Mouse (Mus musculus): ENCODE results near the gene Ezr. TPM values are rescaled to one million over a fixed set of nuclear protein-coding genes. Genes with fewer than 3 reads are reported as not detected.
A peak's percentile ranks its signal among the peaks of the same experiment; 100 is the strongest.

Ezr gene
- 232 and 235 TPM in 2 replicates for polyA plus RNA-seq (2015; fragmentation: Nextera tagmentation; extraction: Ambion mirVana)

GRCm38 (mm10) chr17:6782611-6783005 is at the start of gene Ezr:
TSS of gene Ezr (minus strand) at chr17:6782784.
- peak within 1 kb of the TSS; percentile 86 for H3K4me3 ChIP-seq (replicated peaks)
- ATAC-seq, result peak; percentile 88
- under 1% methylated on average over 52 of the region's 52 CpGs for WGBS

GRCm38 (mm10) chr17:6830004-6830592 is 47.5 kb upstream of the Ezr start:
- H3K4me2 ChIP-seq (replicated peaks), result no peak overlapping the region
- H3K36me3 ChIP-seq, result no peaks in the 10 kb centered on the region
- no peak overlapping the region for H3K9ac ChIP-seq
- no peak overlapping the region for H3K4me3 ChIP-seq (replicated peaks)
- no peak overlapping the region for H3K27ac ChIP-seq
- WGBS, result 56% methylated on average over 1 of the region's 1 CpGs
- no peak for ATAC-seq
- no peaks in the 10 kb centered on the region for H3K9me3 ChIP-seq
- H3K27me3 ChIP-seq (replicated peaks), result no peaks in the 10 kb centered on the region
- 0 out of 2 replicates have a peak, but pooled peaks cover 9% of the 10 kb centered on the region for H3K4me1 ChIP-seq (replicated peaks)

More at GRCm38 (mm10) chr17:6782611-6783005, at the start of gene Ezr:
- Histone ChIP-seq H3K27me3 (replicated peaks) (no peaks in the 10 kb centered on the region), H3K9me3 (no peaks in the 10 kb centered on the region), H3K27ac (peak within 1 kb of the TSS; percentile 96), H3K36me3 (no peaks in the 10 kb centered on the region), H3K9ac (peak within 1 kb of the TSS; percentile 81), H3K4me1 (replicated peaks) (peaks cover 17% of the 10 kb centered on the region), H3K4me2 (replicated peaks) (peak within 1 kb of the TSS; percentile 79)

DNA sequence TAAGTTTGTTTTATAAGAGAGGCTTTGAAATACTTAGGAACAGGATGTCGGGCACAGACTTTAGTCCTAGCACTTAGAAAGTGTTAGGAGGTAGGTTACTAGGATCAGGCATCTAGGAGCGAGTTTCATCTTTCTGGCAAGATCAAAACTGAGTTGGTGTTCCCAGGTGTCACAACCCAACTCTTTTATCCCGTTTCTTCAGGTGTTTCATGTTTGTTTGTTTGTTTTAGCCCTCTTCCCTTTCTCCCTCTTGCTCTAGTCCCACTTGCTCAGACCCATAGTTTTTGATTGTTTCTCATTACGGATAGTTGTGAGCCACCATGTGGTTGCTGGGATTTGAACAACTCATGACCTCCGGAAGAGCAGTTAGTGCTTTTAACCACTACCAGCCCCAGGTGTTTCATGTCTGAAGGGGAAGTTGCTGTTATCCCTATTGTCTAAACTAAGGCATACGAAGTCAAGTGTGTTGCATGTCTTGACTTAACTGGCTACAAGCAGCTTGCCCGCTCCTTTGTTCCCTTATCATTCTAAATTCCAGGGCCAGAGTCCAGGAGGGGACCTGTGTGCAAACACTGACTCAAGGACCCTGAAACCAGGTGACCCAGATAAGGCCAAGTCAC is 46.1 kb upstream of the Ezr start:
- 0 out of 2 replicates have a peak, but pooled peaks cover 9% of the 10 kb centered on the region for H3K4me1 ChIP-seq (replicated peaks)
- H3K27me3 ChIP-seq (replicated peaks), result no peaks in the 10 kb centered on the region
- WGBS, result 46% methylated on average over 7 of the region's 7 CpGs
- H3K9ac ChIP-seq, result peak overlapping the region; percentile 67
- H3K9me3 ChIP-seq, result no peaks in the 10 kb centered on the region
- H3K27ac ChIP-seq, result peak overlapping the region; percentile 99
- H3K4me2 ChIP-seq (replicated peaks), result peak overlapping the region; percentile 82
- no peaks in the 10 kb centered on the region for H3K36me3 ChIP-seq
- peak; percentile 43 for ATAC-seq
- peak overlapping the region; percentile 57 for H3K4me3 ChIP-seq (replicated peaks)

DNA sequence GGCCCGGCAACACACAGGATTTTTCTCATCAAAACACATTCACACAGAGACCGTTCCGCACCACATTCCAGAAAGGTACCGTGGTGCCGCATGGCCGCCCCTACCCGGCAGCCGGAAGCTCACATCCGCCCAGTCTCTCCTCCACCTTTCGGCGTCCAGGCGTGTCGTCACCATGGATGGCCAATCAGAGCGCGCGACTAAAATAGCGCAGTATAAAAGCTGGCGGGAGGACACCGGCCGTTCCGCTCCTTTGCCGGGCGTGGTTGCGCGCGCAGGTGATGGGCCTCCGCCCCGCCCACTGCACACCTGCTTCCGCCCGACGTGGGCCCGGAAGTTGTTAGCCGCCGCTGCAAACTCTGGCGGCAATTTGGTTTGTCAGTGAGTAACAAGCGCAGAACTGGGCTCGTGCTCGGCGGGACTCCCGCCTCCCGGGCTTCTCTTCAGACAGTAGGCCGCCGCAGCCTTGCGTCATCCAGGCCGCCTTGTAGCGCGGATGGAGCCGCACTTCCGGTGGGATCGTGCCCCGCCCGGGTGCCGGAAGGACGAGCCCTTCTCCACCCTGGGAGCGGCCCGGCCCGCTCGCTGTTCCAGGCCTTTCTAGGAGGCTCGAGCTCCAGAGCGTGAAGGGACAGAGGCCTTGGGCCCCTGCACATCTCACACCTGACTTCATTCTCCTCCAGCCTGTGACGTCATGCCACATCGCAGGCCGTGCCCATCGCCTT is 45.3 kb upstream of the Ezr start:
- H3K27me3 ChIP-seq (replicated peaks), result no peaks in the 10 kb centered on the region
- H3K9ac ChIP-seq, result peak overlapping the region; percentile 67
- peak overlapping the region; percentile 82 for H3K4me2 ChIP-seq (replicated peaks)
- WGBS, result 1% methylated on average over 64 of the region's 64 CpGs
- H3K36me3 ChIP-seq, result no peaks in the 10 kb centered on the region
- H3K9me3 ChIP-seq, result no peaks in the 10 kb centered on the region
- peak; percentile 98 for ATAC-seq
- peak overlapping the region; percentile 57 for H3K4me3 ChIP-seq (replicated peaks)
- H3K27ac ChIP-seq, result peak overlapping the region; percentile 99
- H3K4me1 ChIP-seq (replicated peaks), result 0 out of 2 replicates have a peak, but pooled peaks cover 9% of the 10 kb centered on the region

DNA sequence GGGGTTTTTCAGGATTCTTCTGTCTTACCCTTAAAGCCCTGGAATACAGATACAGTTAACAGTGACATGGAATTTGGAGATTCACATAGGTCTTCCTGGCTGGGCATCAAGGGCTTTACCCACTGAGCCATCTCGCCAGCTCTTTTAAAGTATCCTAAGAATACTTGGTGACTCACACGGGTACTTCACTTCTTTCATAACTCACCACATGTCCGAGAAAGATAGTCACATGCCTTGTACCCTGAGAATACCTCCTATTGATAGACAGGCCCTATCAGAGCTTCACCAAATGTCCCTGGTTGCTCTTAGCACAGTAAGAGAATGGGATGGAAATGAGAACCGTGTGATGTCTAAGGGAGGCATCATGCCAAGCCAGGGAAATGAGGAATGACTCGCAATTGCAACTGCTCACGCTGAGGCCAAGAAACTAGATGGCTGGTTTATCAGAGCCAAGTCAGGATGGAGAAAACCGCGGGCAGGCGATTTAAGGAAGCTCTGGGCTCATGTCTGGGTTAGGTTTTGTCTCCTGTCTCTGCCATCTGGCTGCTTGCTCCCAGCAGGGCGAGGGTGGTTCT is 44.7 kb upstream of the Ezr start:
- no peaks in the 10 kb centered on the region for H3K9me3 ChIP-seq
- ATAC-seq, result peak; percentile 24; the same call in 1 of the 2 replicates
- H3K27me3 ChIP-seq (replicated peaks), result no peaks in the 10 kb centered on the region
- 0 out of 2 replicates have a peak, but pooled peaks cover 9% of the 10 kb centered on the region for H3K4me1 ChIP-seq (replicated peaks)
- 28% methylated on average over 10 of the region's 10 CpGs for WGBS
- H3K9ac ChIP-seq, result peak overlapping the region; percentile 47; the same call in 1 of the 2 replicates
- peak overlapping the region; percentile 57 for H3K4me3 ChIP-seq (replicated peaks)
- peak overlapping the region; percentile 82 for H3K4me2 ChIP-seq (replicated peaks)
- no peaks in the 10 kb centered on the region for H3K36me3 ChIP-seq
- peak overlapping the region; percentile 99 for H3K27ac ChIP-seq

- H3K9ac ChIP-seq, result no peak overlapping the region
- 73% methylated on average over 5 of the region's 5 CpGs for WGBS
- no peak overlapping the region for H3K4me2 ChIP-seq (replicated peaks)
- H3K4me1 ChIP-seq (replicated peaks), result peaks cover 15% of the 10 kb centered on the region
- no peak for ATAC-seq
- H3K4me3 ChIP-seq (replicated peaks), result no peak overlapping the region
- no peak overlapping the region for H3K27ac ChIP-seq
- no peaks in the 10 kb centered on the region for H3K36me3 ChIP-seq
- H3K27me3 ChIP-seq (replicated peaks), result no peaks in the 10 kb centered on the region
- no peaks in the 10 kb centered on the region for H3K9me3 ChIP-seq
Measured at GRCm38 (mm10) chr17:6816796-6817195, 34.2 kb upstream of the Ezr start.

DNA sequence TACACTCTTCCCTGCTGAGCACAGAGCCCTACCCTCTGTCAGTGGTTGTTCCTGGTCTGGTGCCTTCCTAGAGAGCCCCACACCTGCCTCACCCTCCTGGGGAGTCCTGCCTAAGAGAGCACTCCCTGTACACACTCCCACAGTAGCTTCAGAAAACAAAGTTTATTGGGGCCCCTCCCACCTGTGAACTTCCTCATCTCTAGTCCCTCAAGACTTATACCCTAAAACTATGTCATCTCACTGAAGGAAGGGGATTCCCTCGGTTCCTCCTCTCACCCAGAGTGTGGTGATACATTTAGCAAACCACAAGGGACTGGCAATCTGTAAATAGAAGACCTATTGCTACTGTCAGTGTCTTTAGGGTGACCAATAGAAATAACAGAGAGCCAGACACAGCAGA is 33.6 kb upstream of the Ezr start:
- H3K4me3 ChIP-seq (replicated peaks), result no peak overlapping the region
- no peaks in the 10 kb centered on the region for H3K9me3 ChIP-seq
- peaks cover 15% of the 10 kb centered on the region for H3K4me1 ChIP-seq (replicated peaks)
- no peak overlapping the region for H3K9ac ChIP-seq
- ATAC-seq, result peak; percentile 73
- WGBS, result 59% methylated on average over 1 of the region's 1 CpGs
- no peaks in the 10 kb centered on the region for H3K27me3 ChIP-seq (replicated peaks)
- no peaks in the 10 kb centered on the region for H3K36me3 ChIP-seq
- 0 out of 2 replicates have a peak overlapping the region, but pooled peaks have one; percentile 32 for H3K27ac ChIP-seq
- no peak overlapping the region for H3K4me2 ChIP-seq (replicated peaks)

GRCm38 (mm10) chr17:6814656-6815055 is 32.1 kb upstream of the Ezr start:
- Histone ChIP-seq H3K4me2 (replicated peaks) (no peak overlapping the region), H3K4me3 (replicated peaks) (no peak overlapping the region), H3K36me3 (no peaks in the 10 kb centered on the region), H3K9me3 (no peaks in the 10 kb centered on the region), H3K4me1 (replicated peaks) (peaks cover 15% of the 10 kb centered on the region), H3K9ac (no peak overlapping the region), H3K27me3 (replicated peaks) (no peaks in the 10 kb centered on the region), H3K27ac (peak overlapping the region; percentile 52; the same call in 1 of the 2 replicates)
- ATAC-seq, result peak; percentile 32
- 18% methylated on average over 4 of the region's 4 CpGs for WGBS

DNA sequence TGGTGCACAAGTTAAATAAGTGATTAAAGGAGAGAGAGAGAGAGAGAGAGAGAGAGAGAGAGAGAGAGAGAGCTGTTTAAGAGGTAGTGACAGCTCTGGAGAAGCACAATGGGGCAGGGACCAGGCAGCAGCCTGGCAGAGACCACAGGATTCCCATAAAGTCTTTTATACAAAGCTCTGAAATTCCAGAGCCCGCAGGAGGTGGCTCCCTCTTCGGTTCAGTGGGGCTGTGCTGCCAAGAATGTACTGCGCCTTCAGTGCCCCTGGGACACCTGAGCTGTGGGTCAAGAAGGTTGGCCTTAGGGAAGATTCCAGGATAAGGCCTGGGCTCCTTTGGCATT is 30.2 kb upstream of the Ezr start:
- H3K36me3 ChIP-seq, result no peaks in the 10 kb centered on the region
- H3K9ac ChIP-seq, result no peak overlapping the region
- 15% methylated on average over 3 of the region's 3 CpGs for WGBS
- no peaks in the 10 kb centered on the region for H3K27me3 ChIP-seq (replicated peaks)
- no peak overlapping the region for H3K4me3 ChIP-seq (replicated peaks)
- no peak overlapping the region for H3K4me2 ChIP-seq (replicated peaks)
- no peak for ATAC-seq
- H3K27ac ChIP-seq, result peak overlapping the region; percentile 60; the same call in 1 of the 2 replicates
- H3K4me1 ChIP-seq (replicated peaks), result peaks cover 19% of the 10 kb centered on the region
- no peaks in the 10 kb centered on the region for H3K9me3 ChIP-seq

DNA sequence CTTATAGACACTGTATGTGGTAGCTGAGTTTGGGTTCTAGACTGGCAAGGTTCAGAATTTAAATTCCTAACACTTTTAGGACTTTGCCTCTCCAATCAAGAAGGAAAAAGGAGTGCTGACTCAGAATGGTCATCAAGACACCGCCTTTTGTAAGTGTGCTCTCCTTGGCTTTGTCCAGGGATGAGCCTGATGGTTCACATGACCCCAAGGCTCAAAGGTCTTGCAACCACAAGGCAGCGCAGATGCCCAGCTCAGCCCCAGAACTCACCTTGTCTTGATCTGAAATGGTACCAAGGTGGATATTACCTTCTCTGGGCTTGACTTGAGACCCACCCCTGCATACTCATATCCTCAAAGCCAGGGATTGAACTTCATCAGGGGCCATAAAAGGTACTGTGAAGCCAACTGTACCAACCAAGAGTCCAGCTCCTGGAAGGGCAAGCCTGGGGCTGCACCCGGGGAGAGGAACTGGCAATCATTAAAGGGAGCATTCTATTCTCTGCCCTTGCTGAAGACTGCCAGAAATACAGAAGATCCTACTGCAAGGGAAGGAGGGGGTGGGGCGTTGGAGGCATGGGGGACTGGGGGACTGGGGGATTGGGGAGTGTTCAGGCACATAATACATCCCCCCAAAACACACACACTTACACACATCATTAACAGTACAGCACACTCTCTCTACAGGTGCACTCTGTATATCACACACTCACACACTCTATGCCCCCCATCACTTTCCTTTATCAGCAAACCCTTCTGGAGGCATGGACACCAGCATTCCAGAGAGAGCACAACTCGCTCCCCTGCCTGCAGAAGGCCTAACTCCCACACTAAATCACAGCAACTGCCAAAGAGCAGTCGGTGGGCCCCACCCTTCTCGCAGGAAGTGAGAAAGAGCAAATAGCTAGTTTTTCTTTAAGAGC is 29.6 kb upstream of the Ezr start:
- Histone ChIP-seq H3K9me3 (no peaks in the 10 kb centered on the region), H3K27me3 (replicated peaks) (no peaks in the 10 kb centered on the region), H3K4me3 (replicated peaks) (no peak overlapping the region), H3K9ac (no peak overlapping the region), H3K36me3 (no peaks in the 10 kb centered on the region), H3K27ac (peak overlapping the region; percentile 60; the same call in 1 of the 2 replicates), H3K4me2 (replicated peaks) (no peak overlapping the region), H3K4me1 (replicated peaks) (peaks cover 22% of the 10 kb centered on the region)
- 0 out of 2 replicates have a peak, but pooled peaks have one; percentile 6 for ATAC-seq
- 41% methylated on average over 7 of the region's 7 CpGs for WGBS

- ATAC-seq, result no peak
- H3K4me3 ChIP-seq (replicated peaks), result no peak overlapping the region
- H3K9me3 ChIP-seq, result no peaks in the 10 kb centered on the region
- no peaks in the 10 kb centered on the region for H3K27me3 ChIP-seq (replicated peaks)
- H3K4me1 ChIP-seq (replicated peaks), result peaks cover 14% of the 10 kb centered on the region
- no peak overlapping the region for H3K9ac ChIP-seq
- H3K36me3 ChIP-seq, result no peaks in the 10 kb centered on the region
- H3K4me2 ChIP-seq (replicated peaks), result no peak overlapping the region
- H3K27ac ChIP-seq, result no peak overlapping the region
- WGBS, result 63% methylated on average over 3 of the region's 3 CpGs
Measured at GRCm38 (mm10) chr17:6809331-6809730, 26.7 kb upstream of the Ezr start.
